Mouse (Mus musculus) lung, adult 2 months (tissue): Measurements from ENCODE around the gene Mgat5.

ENCODE experiments used
- CTCF ChIP-seq: fragments of 200-500 bp; IDR thresholded peaks from 2 replicates; pipeline ENCODE4 v1.5.1; 2011; ENCODE audit warnings: mild to moderate bottlenecking, low read length, control low read depth; ENCODE audit not compliant: insufficient read depth
- POLR2A ChIP-seq: fragments of 200-500 bp; IDR thresholded peaks from 2 replicates; pipeline ENCODE4 v1.6.1; 2011; ENCODE audit warnings: low read depth, mild to moderate bottlenecking, control low read depth, low read length, borderline replicate concordance; ENCODE audit errors: extremely low read depth

- TF ChIP-seq POLR2A (no peak), CTCF (no peak)
Observed at GRCm38 (mm10) chr1:127213434-127213833, 8.6 kb downstream of the Mgat5 start.
